Mouse (Mus musculus) cerebellum, adult 2 months (tissue): ENCODE measurements around the gene Prdm11. TPM values are rescaled to one million over a fixed set of nuclear protein-coding genes. Genes with fewer than 3 reads are reported as not detected.

Experiments used
- DNase-seq, 2 experiments: peaks; one replicate each; pipeline ENCODE4 v3.0.0; 2021
- H3K27ac ChIP-seq: fragments of 200-500 bp; 2 replicates; pipeline ENCODE4 v1.5.1; 2012; ENCODE audit warnings: low read length, control low read depth, inconsistent platforms; ENCODE audit not compliant: insufficient read depth
- H3K27me3 ChIP-seq: fragments of 200-500 bp; 2 replicates; pipeline ENCODE4 v1.6.1; 2012; ENCODE audit warnings: inconsistent platforms, mild to moderate bottlenecking, low read length, moderate library complexity; ENCODE audit not compliant: control insufficient read depth, insufficient read depth
- H3K4me1 ChIP-seq: fragments of 200-500 bp; 2 replicates; pipeline ENCODE4 v1.6.1; 2011; ENCODE audit warnings: low read length; ENCODE audit not compliant: control insufficient read depth, insufficient read depth
- H3K4me3 ChIP-seq: fragments of 200-500 bp; replicated peaks from 2 replicates; pipeline ENCODE3; 2011; ENCODE audit warnings: mild to moderate bottlenecking, low read depth, low read length, control low read depth; ENCODE audit not compliant: insufficient read depth
- CTCF ChIP-seq: fragments of 200-500 bp; IDR thresholded peaks from 2 replicates; pipeline ENCODE4 v1.5.1; 2011; ENCODE audit warnings: low read depth, mild to moderate bottlenecking, control low read depth, low read length, moderate library complexity, borderline replicate concordance; ENCODE audit not compliant: insufficient read depth
- POLR2A ChIP-seq: fragments of 200-500 bp; IDR thresholded peaks from 2 replicates; pipeline ENCODE4 v1.6.1; 2011; ENCODE audit warnings: low read length, control low read depth, borderline replicate concordance; ENCODE audit not compliant: insufficient read depth
- WGBS: fragments of 180-500 bp; shearing (Covaris S2); methylation state at CpG from one replicate; pipeline ENCODE4 v1.1.7; 2018; 5-methylcytosine and 5-hydroxymethylcytosine counted together
- polyA plus RNA-seq: library from polyadenylated mRNA; depleted of rRNA; stranded (reverse); fragments of >200 nt; gene quantifications from 2 replicates; pipeline ENCODE4 v1.2.3, GENCODE M21; 2012

The Prdm11 gene
- polyA plus RNA-seq, 1 experiment, result 10.3 TPM

DNA sequence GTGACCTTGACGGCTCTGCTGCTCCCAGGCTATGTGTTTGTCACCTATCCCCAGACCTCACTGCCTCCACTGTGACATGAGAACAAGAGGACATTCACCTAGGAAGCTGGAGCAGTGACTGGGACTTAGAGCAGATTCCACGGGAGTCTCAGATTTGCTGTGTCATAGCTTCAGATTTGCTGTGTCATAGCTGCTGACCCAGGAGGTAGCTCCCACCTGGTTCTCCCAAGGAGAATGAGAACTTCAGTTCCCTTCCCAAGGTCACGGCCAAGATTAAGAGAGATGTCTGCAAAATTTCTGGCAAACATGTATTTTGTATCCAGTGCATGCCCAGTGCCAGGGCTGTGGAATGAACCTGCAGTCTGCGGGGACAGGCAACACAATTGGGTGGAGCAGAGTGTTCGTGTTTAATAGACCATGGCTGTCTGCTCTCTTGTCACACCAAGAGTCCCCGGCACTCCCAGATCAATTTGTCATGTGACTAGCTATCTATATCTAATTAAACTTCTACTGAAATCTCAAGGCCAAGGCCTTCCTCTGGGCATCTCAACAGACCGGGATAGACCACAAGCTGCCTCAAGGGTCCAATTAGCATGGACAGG, 97.2 kb downstream of the Prdm11 start:
- Histone ChIP-seq H3K27me3 (no peaks in the 10 kb centered on the region), H3K4me1 (peaks cover 40% of the 10 kb centered on the region), H3K27ac (no peak overlapping the region), H3K4me3 (no peak overlapping the region)
- no peak for DNase-seq
- TF ChIP-seq POLR2A (no peak), CTCF (no peak)
- 70% methylated on average over 7 of the region's 7 CpGs for WGBS

DNA sequence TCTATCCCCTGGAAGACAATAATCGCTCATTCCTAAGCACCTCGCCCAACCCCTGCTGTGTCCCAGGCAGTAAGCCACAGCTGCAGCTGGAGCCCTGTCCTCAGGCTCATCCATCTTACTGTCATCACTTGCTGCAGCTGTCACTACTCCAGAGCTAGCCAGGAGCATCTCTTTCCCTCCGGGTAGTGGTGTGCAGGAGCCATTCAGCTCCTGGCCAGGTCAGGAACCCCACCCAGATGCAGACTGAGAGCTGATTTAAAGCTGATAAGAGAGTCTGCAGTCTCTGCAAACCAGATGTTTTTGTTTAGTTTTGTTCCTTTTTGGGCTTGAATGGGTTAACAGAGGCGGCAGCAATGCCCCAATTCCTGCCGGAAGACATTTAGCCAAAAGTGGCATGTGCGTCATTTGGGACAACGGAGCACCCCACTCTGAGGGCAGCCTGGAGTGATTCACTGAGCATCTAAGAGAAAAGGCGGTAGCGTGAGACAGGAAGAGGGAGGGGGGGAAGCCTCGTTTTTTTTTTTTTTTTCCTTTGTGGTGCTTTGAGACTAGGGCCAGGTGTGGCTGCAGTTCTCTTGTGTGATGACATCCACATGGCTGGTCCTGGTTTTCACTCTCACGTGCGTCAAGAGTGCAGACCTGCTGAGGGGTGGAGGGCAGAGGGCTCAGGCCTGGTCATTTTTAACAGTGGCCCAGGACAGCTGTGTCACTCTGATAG, 97.8 kb downstream of the Prdm11 start:
- H3K27ac ChIP-seq, result no peak overlapping the region
- H3K4me3 ChIP-seq, result no peak overlapping the region
- H3K4me1 ChIP-seq, result peaks cover 37% of the 10 kb centered on the region
- H3K27me3 ChIP-seq, result no peaks in the 10 kb centered on the region
- DNase-seq, result no peak
- 16% methylated on average over 12 of the region's 12 CpGs for WGBS
- TF ChIP-seq POLR2A, result no peak
- TF ChIP-seq CTCF, result no peak

DNA sequence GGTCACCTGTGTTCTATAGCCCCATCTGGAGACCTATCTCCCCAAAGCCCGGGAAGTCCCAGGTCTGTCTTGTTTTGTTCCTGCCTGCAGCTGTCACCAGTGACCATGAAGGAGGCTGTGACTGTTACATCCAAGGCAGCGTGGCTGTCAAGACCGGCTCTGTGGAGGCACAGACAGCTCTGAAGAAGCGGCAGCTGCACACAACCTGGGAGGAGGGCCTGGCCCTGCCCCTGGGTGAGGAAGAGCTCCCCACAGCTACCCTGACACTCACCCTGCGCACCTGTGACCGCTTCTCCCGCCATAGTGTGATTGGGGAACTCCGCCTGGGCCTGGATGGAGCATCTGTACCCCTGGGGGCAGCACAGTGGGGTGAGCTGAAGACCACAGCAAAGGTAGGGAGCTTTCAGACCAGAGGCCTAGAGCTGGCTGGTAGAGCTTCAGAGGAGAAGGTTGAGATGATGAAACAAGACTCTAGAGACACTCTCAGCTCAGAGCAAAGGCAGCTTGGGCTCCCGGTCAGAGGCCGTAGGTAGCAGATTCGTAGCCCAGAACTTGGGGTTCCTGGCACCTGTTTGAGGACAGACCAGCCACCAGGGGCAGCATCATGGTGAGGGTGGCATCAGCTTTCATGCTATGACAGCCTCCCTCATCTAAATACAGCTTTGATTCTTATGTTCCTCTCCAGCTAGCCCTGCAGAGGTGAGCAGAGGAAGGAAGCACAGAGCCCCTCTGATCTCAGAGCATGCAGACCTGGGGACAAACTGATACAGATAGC, 100.0 kb downstream of the Prdm11 start:
- no peak overlapping the region for H3K4me3 ChIP-seq

DNA sequence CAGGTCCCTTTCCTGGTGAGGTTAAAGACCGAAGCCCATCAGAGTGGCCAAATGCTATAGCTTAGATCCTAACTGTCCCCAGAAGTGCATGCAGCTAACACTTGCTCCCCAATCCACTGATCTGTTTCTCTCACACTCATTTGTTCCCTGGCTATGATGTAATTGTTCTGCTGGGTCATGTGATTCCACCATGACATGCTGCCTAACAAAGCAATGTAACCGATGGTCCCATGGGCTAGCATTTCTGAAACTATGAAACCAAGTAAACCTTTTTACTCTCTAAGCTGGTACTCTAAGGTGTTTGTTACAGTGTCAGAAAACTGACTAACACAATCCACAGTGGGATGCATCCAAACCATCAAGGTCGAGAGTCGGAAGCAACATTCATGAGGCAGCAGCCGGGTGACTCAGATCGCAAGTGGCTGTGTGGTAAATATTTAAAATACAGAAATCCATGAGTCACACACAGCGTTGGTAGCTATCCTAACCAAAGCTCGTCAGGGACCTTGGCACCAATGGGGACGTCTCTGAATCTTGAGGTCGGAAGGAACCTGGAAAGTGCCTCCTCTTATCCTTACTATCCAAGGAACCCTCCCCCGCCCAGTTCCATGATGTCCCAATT, 100.7 kb downstream of the Prdm11 start:
- Histone ChIP-seq H3K4me1 (peaks cover 61% of the 10 kb centered on the region), H3K27ac (no peak overlapping the region), H3K4me3 (no peak overlapping the region), H3K27me3 (no peaks in the 10 kb centered on the region)
- 94% methylated on average over 11 of the region's 11 CpGs for WGBS
- DNase-seq, result no peak
- TF ChIP-seq CTCF (no peak), POLR2A (no peak)

More for the DNA sequence above, 100.0 kb downstream of the Prdm11 start:
- H3K27me3 ChIP-seq, result no peaks in the 10 kb centered on the region
- 68% methylated on average over 11 of the region's 11 CpGs for whole genome bisulfite sequencing
- no peak for DNase-seq
- no peak overlapping the region for H3K27ac ChIP-seq
- H3K4me1 ChIP-seq, result peaks cover 55% of the 10 kb centered on the region
- TF ChIP-seq CTCF (no peak; the same call in 1 of the 2 replicates), POLR2A (no peak)

DNA sequence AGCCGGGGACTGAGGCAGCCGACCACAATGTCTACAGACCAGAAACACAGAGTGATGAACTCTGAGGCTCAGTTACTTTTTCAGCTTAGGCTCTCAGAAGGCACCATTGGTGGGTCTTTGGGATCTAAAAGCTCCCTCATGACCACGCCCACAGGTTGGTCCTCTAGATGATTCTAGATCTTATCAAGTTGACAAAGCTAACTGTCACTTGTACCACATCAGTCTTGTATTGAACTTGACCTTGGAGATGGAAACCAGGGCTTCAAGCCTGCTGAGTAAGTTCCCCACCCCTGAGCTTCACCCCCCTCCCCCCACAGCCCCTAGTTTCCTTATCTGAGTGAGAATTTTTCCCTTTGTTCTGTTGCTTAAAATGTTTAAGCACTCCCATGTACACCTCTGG, 101.6 kb downstream of the Prdm11 start:
- DNase-seq, result no peak

DNA sequence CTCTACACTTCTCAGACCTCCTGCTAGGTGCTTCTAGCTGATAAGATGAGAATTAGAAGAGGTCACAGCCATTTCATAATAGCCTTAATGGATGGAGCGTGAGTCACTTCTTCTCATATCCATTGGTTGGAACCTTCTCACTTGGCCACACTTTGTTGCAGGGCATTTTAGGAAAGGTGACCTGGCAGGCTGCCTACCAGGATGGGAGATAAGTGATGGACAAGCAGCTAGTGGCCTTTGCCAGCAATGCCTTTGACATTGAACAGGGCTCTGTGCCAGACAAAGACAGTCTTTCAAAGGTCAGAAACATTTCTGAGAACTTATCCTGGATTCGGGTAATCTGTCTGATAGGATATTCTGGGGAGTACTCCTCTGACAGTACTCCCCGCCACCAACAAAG, 102.6 kb downstream of the Prdm11 start:
- no peaks in the 10 kb centered on the region for H3K27me3 ChIP-seq
- no peak overlapping the region for H3K27ac ChIP-seq
- TF ChIP-seq POLR2A (no peak), CTCF (no peak)
- 80% methylated on average over 3 of the region's 3 CpGs for WGBS
- H3K4me3 ChIP-seq, result no peak overlapping the region
- no peak for DNase-seq
- peaks cover 64% of the 10 kb centered on the region for H3K4me1 ChIP-seq

More for the DNA sequence above, 101.6 kb downstream of the Prdm11 start:
- whole genome bisulfite sequencing, result 92% methylated on average over 3 of the region's 3 CpGs
- Histone ChIP-seq H3K27me3 (no peaks in the 10 kb centered on the region), H3K4me3 (no peak overlapping the region), H3K4me1 (peaks cover 66% of the 10 kb centered on the region), H3K27ac (no peak overlapping the region)
- TF ChIP-seq POLR2A (no peak), CTCF (no peak)

DNA sequence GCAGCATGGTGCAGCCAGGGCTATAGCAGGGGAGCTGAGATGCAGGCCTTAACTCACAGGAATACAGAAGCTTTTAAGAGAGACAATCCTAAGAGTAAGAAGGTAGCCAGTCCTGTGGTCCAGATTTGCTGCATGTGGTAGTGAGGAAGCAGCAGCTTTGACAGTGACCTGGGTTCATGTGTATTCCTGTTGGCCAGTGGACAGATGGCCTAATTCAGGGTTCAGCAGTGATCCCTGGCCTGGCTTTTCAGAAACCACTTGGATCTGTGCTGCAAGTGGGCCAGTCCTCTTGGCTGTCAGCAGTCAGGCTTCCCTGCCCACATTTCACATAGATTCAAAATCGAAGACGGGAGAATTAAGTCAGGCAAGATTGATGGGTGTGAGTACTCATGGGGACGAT, 104.5 kb downstream of the Prdm11 start:
- WGBS, result 11% methylated on average over 3 of the region's 3 CpGs
- no peak overlapping the region for H3K4me3 ChIP-seq
- DNase-seq, result peak; percentile 63 to 74
- peaks cover 66% of the 10 kb centered on the region for H3K4me1 ChIP-seq
- H3K27me3 ChIP-seq, result no peaks in the 10 kb centered on the region
- TF ChIP-seq CTCF (no peak), POLR2A (no peak)
- H3K27ac ChIP-seq, result peak overlapping the region; percentile 56
